In the genomic region with DNA sequence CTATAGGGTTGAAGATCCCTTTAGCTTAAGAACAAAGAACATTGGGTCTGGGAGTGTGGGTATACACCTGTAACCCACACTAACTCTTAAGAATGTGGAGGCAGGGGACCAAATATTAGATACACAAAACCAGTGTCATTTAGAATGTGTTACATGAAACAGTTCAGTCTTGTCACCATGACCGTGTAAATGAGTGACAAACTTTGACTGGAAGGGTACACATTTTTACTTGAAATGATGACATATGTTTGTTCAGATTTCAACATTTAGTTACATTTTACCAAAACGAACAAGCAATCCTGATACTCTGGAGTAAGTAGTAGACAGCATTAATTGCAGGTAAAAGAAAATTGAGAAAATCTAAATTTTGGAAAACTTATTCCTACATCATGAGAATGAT, we compare ENCODE assay signal across 30 mouse cellular contexts.
"Had no signal": no experiment of that assay in that cellular context is flagged by ENCODE, and none has a peak within 500 bp of the region (broad histone marks: within the 10 kb centered on the region; RNA-seq: fewer than 3 reads in every experiment).

No protein-coding gene starts in this region.

- H3K4me2 ChIP-seq: limb, embryonic 12.5 days; limb, embryonic 13.5 days; limb, embryonic 15.5 days; liver, embryonic 13.5 days; liver, embryonic 15.5 days; lung, embryonic 14.5 days; lung, embryonic 15.5 days; midbrain, embryonic 11.5 days; midbrain, embryonic 12.5 days; midbrain, embryonic 13.5 days; midbrain, embryonic 15.5 days; neural tube, embryonic 12.5 days had no signal

- H3K36me3 ChIP-seq: limb, embryonic 10.5 days; limb, embryonic 12.5 days; limb, embryonic 13.5 days; limb, embryonic 15.5 days; liver, embryonic 13.5 days; liver, embryonic 15.5 days; lung, embryonic 15.5 days; midbrain, embryonic 10.5 days; midbrain, embryonic 12.5 days; midbrain, embryonic 13.5 days; midbrain, embryonic 15.5 days; neural tube, embryonic 12.5 days had no signal

- H3K4me3 ChIP-seq: left cerebral cortex, adult 2 months; limb, embryonic 10.5 days; limb, embryonic 12.5 days; limb, embryonic 13.5 days; limb, embryonic 15.5 days; liver, embryonic 13.5 days; liver, embryonic 15.5 days; lung, embryonic 15.5 days; megakaryocyte, embryonic 14.5 days; midbrain, embryonic 10.5 days; midbrain, embryonic 12.5 days; midbrain, embryonic 13.5 days; midbrain, embryonic 15.5 days; myocyte; neural tube, embryonic 12.5 days had no signal

- H3K27ac ChIP-seq: left cerebral cortex, adult 2 months; limb, embryonic 10.5 days; limb, embryonic 12.5 days; limb, embryonic 13.5 days; limb, embryonic 15.5 days; liver, embryonic 13.5 days; liver, embryonic 14.5 days; liver, embryonic 15.5 days; lung, embryonic 15.5 days; macrophage; midbrain, embryonic 10.5 days; midbrain, embryonic 12.5 days; midbrain, embryonic 13.5 days; midbrain, embryonic 15.5 days; neural tube, embryonic 12.5 days had no signal

- DNase-seq: layer of hippocampus, postnatal 36 days; left cerebral cortex, postnatal 4 days; liver, embryonic 13.5 days; lung, adult 18-20 months; lung, adult 2 months; lung, embryonic 14.5 days; lung, postnatal 10 days; lung, postnatal 14 days; lung, postnatal 36 days; lung, postnatal 4 days; midbrain, embryonic 14.5 days had no signal

- H3K4me1 ChIP-seq: limb, embryonic 10.5 days; limb, embryonic 12.5 days; limb, embryonic 13.5 days; limb, embryonic 15.5 days; liver, embryonic 13.5 days; liver, embryonic 15.5 days; lung, embryonic 15.5 days; megakaryocyte, embryonic 14.5 days; midbrain, embryonic 10.5 days; midbrain, embryonic 13.5 days; midbrain, embryonic 15.5 days; neural tube, embryonic 12.5 days had no signal

- H3K27me3 ChIP-seq: limb, embryonic 12.5 days; limb, embryonic 13.5 days; limb, embryonic 15.5 days; liver, embryonic 13.5 days; liver, embryonic 15.5 days; lung, embryonic 15.5 days; megakaryocyte, embryonic 14.5 days; midbrain, embryonic 12.5 days; midbrain, embryonic 13.5 days; midbrain, embryonic 15.5 days; neural tube, embryonic 12.5 days had no signal

- ATAC-seq: lung, postnatal 0 days; midbrain, embryonic 13.5 days; midbrain, embryonic 15.5 days; midbrain, embryonic 16.5 days had no signal

- H3K9ac ChIP-seq: limb, embryonic 12.5 days; limb, embryonic 13.5 days; limb, embryonic 15.5 days; liver, embryonic 13.5 days; liver, embryonic 14.5 days; liver, embryonic 15.5 days; lung, embryonic 14.5 days; lung, embryonic 15.5 days; midbrain, embryonic 12.5 days; midbrain, embryonic 13.5 days; midbrain, embryonic 15.5 days; neural tube, embryonic 12.5 days had no signal

- H3K9me3 ChIP-seq: limb, embryonic 10.5 days; limb, embryonic 12.5 days; limb, embryonic 13.5 days; limb, embryonic 15.5 days; liver, embryonic 13.5 days; liver, embryonic 15.5 days; lung, embryonic 15.5 days; megakaryocyte, embryonic 14.5 days; midbrain, embryonic 10.5 days; midbrain, embryonic 12.5 days; midbrain, embryonic 13.5 days; midbrain, embryonic 15.5 days; neural tube, embryonic 12.5 days had no signal
